Mouse (Mus musculus): Measurements from ENCODE around the gene Ttc22. TPM values are rescaled to one million over a fixed set of nuclear protein-coding genes. Genes with fewer than 3 reads are reported as not detected.

The Ttc22 gene
- total RNA-seq, 4 experiments from 2014 or later = 0.10 TPM; not detected in 3

DNA sequence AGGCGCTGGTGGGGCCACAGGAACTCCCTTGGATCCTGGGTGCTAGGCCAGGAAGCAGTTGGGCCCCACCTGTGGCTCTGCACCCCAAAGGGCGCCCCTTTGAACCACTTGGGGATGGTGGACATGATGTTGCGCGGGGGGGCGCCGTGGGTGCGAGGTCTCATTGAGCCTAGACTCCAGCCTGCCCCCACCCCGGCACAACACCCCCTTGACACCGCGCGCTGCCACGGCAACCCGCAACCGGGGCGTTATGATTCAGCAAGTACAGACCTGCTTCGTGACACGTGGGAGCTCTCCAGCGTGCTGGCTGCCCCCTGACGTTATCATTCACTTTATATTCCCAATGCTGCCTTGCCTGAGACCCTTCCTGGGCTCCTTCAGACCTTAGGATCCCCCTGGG, 5.2 kb upstream of the Ttc22 start, which contains the start of gene Lexm:
Gene Lexm, minus strand, starts transcription at position 186 of the 400 bp plus-strand sequence.
- DNase-seq = no peak

- no peak for DNase-seq
These were observed 3.3 kb upstream of the Ttc22 start for GRCm38 (mm10) chr4:106618898-106619297.

- no peak for DNase-seq
These were observed 804 bp upstream of the Ttc22 start for GRCm38 (mm10) chr4:106621428-106621827.

DNA sequence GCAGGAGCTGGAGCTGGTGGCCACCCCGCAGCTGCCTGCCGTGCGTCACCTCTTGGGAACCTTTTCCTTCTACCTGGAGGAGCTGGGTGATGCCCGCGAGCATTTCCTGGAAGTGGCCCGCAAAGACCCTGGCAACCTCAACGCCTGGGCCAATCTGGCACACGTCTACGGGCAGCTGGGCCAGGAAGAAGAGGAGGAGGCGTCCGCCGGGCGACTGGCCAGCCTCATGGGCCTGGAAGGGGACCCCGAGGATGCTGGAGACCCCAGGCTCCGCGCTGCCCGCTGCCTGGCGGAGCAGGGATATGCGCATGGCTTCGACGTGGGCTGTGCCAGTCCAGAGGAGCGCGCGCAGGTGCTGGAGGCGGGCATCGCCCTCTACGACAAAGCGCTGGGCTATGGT, 480 bp downstream of the Ttc22 start:
- DNase-seq = no peak

DNA sequence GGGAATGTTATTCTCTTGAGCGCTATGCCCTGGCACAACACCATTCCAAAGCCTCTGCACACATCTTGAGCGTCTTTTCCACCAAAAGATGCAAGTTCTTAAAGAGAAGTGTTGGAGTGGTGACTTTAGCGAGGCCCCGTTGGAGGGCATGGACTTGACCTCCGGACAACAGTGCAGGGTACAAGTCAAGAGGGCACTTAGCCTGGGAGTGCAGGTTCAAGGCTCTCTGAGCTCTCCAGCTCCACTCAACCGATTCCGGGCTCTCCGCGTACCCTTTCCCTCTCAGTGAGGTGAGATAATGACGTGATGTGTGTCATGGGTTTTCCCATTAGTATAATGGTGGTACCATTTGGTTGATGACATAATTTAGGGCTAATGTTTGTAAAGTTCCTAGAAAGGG, 2.0 kb downstream of the Ttc22 start:
- DNase-seq = no peak

- no peak for DNase-seq
These were observed 5.6 kb downstream of the Ttc22 start for GRCm38 (mm10) chr4:106627809-106628208.

DNA sequence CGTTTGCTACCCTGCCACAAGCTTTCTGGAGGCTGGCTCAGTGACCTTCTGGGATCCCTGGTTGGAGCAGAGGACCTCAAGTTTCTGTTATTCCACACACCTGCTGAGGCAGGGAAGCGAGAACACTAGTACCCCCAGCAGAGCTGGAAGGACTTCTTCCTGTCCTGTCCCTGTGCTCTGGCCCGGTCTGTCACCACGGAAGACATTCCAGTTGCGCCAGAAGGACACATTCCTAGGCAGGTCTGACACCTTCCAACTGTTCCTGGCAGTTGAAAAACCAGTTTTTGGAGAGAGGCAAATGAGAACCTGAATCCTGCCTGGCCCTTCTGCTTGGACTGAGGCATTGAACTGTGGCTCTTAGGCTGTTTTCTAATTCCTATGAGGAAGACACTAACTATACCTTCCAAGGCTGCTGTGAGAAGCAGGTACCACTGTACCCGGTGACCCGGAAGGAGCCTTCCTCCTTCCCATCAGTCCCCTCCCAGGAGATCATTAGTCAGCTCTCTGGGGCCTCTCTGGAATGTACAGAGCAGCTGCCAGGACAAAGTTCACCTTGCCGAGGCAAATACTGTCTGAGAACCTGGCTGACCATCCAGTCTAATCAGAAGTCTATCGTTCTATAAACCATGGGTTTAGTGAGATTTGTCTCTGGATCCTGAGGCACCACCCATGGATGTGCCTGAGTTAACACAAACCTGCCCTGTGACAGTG, 6.6 kb downstream of the Ttc22 start:
- no peak for DNase-seq

GRCm38 (mm10) chr4:106629374-106629773, 7.1 kb downstream of the Ttc22 start:
- no peak for DNase-seq

GRCm38 (mm10) chr4:106630333-106631220, 8.3 kb downstream of the Ttc22 start:
- no peak for DNase-seq

DNA sequence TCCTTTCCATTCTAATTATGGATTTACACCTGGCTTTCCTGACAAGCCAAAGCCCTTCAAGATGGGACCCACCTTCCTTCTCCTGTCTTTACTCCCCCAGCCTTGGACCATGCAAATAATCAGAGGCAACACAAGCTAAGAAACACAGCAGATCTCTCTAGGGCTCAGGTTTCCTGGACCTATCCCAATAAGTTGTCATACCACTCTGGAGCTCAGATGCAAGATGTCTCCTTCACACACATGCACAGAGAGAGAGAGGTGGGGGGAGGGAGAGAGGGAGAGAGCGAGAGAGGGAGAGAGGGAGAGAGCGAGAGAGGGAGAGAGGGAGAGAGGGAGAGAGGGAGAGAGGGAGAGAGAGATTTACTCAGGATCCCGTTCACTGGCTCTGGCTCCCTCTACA, 10.1 kb downstream of the Ttc22 start:
- DNase-seq = no peak

GRCm38 (mm10) chr4:106633281-106634085, 11.3 kb downstream of the Ttc22 start:
- no peak for DNase-seq

DNA sequence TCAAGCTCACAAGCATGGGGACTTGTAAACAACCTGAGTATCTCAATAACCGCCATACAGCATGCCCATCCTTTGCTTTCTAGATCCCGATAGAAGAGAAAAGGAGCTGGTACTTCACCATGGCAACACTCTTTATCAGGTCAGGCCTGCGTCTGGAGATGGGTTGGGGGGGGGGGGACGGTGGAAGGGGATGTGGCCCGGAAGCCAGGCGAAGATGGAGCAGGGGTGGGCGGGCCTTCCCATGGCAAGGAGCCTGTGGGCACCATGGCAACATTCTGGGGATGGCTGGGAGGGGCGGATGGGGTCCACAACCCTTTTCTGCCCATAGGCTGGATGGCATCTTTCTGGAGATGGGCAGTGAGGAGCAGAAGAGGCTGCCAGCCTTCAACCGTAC, 11.9 kb downstream of the Ttc22 start:
- DNase-seq = no peak

GRCm38 (mm10) chr4:106643483-106644217, 21.4 kb downstream of the Ttc22 start:
- no peak for DNase-seq

DNA sequence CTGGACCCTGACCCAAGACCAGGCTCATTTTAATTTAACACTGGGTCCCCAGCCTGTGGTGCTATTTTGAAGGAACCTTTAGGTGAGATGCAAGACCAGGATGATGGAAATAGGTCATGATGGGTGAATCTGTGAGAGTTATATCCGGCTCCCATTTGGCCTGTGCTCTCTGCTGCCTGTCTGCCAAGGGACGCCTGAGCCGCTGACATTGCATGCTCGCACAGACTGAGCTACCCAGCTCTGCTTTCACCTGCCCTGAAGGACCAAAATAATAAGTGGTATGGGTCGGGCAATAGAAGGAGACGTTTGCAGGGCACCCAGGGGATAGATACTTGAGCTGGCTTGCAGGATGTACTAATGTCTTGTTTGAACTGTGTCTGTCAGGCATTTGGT, 22.0 kb downstream of the Ttc22 start:
- DNase-seq = no peak

DNA sequence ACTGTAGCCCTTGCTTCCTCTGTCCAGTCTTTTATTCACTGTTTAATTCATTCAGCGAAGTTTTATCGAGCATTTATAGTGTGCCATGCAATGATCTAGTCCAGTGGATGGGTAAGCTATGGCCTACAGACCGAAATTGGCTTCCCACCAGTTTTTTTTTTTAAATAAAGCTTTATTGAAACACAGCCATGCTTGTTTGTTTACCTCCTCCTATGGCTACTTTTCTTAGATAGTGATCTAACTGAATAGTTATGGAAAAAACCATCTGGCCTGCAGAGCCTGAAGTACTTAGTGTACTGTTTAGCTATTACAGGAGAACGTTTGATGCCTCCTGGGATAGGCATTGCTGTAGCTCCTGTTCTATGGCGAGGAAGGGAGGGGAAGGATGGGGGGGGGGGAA, 23.6 kb downstream of the Ttc22 start:
- no peak for DNase-seq

DNA sequence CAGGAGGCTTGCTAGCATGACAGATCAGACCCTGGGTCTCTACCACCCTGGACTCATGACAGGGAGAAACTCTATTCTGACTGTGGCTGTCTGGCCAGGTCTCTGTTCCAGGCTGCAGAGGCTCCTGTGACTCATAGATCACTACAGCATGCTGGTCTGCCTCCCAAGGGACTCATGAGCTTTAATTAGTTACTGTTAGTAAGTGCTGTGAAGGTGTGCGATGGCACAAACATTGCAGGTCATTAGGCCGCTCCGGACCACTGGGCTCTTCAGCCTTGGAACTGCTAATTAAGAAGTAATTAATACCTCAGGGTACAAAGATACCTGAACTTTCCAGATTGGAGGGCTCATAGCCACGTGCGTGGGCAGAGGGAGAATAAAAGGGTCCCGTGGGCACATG, 24.9 kb downstream of the Ttc22 start:
- DNase-seq = no peak

- DNase-seq = peak; percentile 97
These were observed 28.7 kb downstream of the Ttc22 start, which contains the start of gene Pars2 for GRCm38 (mm10) chr4:106650833-106651527. TSS of gene Pars2 (plus strand) at chr4:106651069.

- no peak for DNase-seq
These were observed 30.3 kb downstream of the Ttc22 start for GRCm38 (mm10) chr4:106652546-106652945.

DNA sequence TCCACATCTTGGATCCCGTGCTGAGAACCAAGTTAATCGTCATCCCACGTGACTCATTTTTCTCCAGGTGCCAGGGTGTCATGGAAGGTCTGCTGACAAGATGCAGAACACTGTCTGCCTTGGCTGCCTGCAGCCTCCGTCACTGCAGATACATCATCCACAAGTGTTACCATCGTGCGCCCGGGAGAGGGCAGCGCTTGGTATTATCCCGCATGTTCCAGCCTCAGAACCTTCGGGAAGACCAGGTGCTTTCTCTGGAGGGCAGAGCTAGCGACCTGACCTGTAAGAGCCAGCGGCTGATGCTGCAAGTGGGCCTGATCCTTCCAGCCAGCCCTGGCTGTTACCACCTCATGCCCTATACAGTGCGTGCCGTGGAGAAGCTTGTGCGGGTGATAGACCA, 30.8 kb downstream of the Ttc22 start:
- no peak for DNase-seq

DNA sequence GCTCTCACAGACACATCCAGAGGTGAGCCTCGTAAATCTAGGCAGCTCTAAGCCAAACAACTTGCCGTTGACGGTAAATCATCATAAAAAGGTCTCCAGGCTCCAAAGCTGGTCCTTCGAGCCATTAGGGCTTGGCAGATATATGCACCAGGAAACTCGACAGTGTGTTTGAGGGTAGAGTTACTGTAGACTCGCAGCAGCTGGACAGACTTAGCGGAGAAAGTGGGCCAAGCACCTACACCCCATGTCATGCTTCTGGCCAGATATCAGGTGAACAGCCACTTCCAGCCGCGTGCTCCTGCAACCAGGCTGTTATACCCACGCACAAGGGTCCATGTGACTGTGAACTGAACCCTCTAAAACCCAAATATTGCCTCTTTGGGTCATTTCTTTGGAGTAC, 33.4 kb downstream of the Ttc22 start:
- DNase-seq = no peak

- DNase-seq = no peak
These were observed 41.8 kb downstream of the Ttc22 start for GRCm38 (mm10) chr4:106663956-106664470.
